Mouse (Mus musculus) layer of hippocampus, adult 9-11 months (tissue): ENCODE data around the gene Neurl3.

ENCODE experiments used
- DNase-seq: peaks from one replicate; pipeline ENCODE4 v3.0.0; 2022

Neurl3 gene

GRCm38 (mm10) chr1:36274455-36274854 lies at the start of gene Neurl3:
TSS of gene Neurl3 (minus strand) at chr1:36274679.
- DNase-seq = no peak

- DNase-seq = peak; percentile 74
Observed at GRCm38 (mm10) chr1:36323746-36324448, 49.4 kb upstream of the Neurl3 start.

GRCm38 (mm10) chr1:36323076-36323475 lies 48.6 kb upstream of the Neurl3 start:
- DNase-seq = no peak

- no peak for DNase-seq
Observed at GRCm38 (mm10) chr1:36321829-36322573, 47.5 kb upstream of the Neurl3 start.

- no peak for DNase-seq
Observed at GRCm38 (mm10) chr1:36321164-36321563, 46.7 kb upstream of the Neurl3 start.

- no peak for DNase-seq
Observed at GRCm38 (mm10) chr1:36315776-36316100, 41.3 kb upstream of the Neurl3 start.

- DNase-seq = no peak
Observed at GRCm38 (mm10) chr1:36314959-36315775, 40.7 kb upstream of the Neurl3 start.

GRCm38 (mm10) chr1:36309498-36309901 lies 35.0 kb upstream of the Neurl3 start:
- peak; percentile 76 for DNase-seq

- DNase-seq = no peak
Observed at GRCm38 (mm10) chr1:36308966-36309475, 34.5 kb upstream of the Neurl3 start.

- DNase-seq = no peak
Observed at GRCm38 (mm10) chr1:36308451-36308901, 34.0 kb upstream of the Neurl3 start.

- peak; percentile 93 for DNase-seq
Observed at GRCm38 (mm10) chr1:36307495-36308280, 33.2 kb upstream of the Neurl3 start, which contains the start of gene Arid5a. TSS of gene Arid5a (plus strand) at chr1:36307733.

- no peak for DNase-seq
Observed at GRCm38 (mm10) chr1:36307121-36307494, 32.6 kb upstream of the Neurl3 start.

GRCm38 (mm10) chr1:36306120-36306519 lies 31.6 kb upstream of the Neurl3 start:
- DNase-seq = no peak

GRCm38 (mm10) chr1:36304764-36305163 lies 30.3 kb upstream of the Neurl3 start:
- no peak for DNase-seq

- peak; percentile 91 for DNase-seq
Observed at GRCm38 (mm10) chr1:36303381-36304320, 29.2 kb upstream of the Neurl3 start.

- DNase-seq = no peak
Observed at GRCm38 (mm10) chr1:36302957-36303356, 28.5 kb upstream of the Neurl3 start.

- no peak for DNase-seq
Observed at GRCm38 (mm10) chr1:36302273-36302672, 27.8 kb upstream of the Neurl3 start.

GRCm38 (mm10) chr1:36300486-36300885 lies 26.0 kb upstream of the Neurl3 start:
- DNase-seq = no peak

GRCm38 (mm10) chr1:36299676-36300075 lies 25.2 kb upstream of the Neurl3 start:
- no peak for DNase-seq

GRCm38 (mm10) chr1:36299126-36299525 lies 24.6 kb upstream of the Neurl3 start:
- DNase-seq = no peak

GRCm38 (mm10) chr1:36298107-36298506 lies 23.6 kb upstream of the Neurl3 start:
- DNase-seq = no peak
